Mouse (Mus musculus): ENCODE measurements around the gene Ccdc194. TPM values are rescaled to one million over a fixed set of nuclear protein-coding genes. Genes with fewer than 3 reads are reported as not detected.

Gene Ccdc194
- total and polyA plus RNA-seq, 3 experiments = 0.10 TPM; not detected in 2

DNA sequence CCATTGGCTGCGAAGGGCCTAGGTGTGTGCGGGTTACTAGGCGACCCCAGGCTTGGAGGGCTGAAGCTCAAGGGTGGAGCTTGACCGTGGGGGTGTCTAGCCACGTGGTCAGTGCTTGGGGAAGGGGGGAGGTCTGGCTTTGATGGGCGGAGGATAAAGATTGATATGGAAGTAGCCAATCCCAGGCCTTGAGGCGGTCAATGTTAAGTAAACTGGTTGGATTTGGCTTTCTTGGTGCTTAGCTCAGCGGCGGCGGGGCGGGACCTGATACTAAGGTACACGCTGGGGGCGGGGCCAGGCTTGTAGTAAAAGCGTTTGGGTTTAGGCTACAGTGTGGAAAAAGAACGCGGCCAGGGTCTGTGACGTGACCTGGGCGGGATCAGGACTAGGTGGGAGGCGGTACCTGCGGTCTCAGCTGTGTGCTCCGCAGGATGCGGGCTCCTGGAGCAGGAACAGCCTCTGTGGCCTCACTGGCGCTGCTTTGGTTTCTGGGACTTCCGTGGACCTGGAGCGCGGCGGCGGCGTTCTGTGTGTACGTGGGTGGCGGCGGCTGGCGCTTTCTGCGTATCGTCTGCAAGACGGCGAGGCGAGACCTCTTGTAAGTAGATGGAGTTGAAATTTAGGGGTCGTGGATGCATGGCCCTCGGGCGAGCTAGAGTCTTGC is 44.9 kb upstream of the Ccdc194 start:
- Histone ChIP-seq H3K79me2 (replicated peaks; ENCODE audit: control insufficient read depth, insufficient read depth, low read length) (no peaks in the 10 kb centered on the region; the same call in 1 of the 2 replicates), H3K36me3 (ENCODE audit: control insufficient read depth, insufficient read depth, low read length) (no peaks in the 10 kb centered on the region), H3K27me3 (ENCODE audit: control insufficient read depth, insufficient read depth, low read length) (no peaks in the 10 kb centered on the region), H3K4me3 (peak overlapping the region; percentile 64), H3K4me1 (ENCODE audit: control insufficient read depth, insufficient read depth, low read length) (peaks cover 4% of the 10 kb centered on the region), H3K9ac (ENCODE audit: low read depth, low read length) (peak overlapping the region; percentile 62), H3K27ac (peak overlapping the region; percentile 96)
- peak in 1 of 2 experiments; percentile 90 for DNase-seq
- intact Hi-C loops (cut with DNase I) = no loop called here
- WGBS = 2% methylated on average over 41 of the region's 41 CpGs
- TF ChIP-seq CTCF (IDR thresholded peaks at IDR 0.05) (no peak), EP300 (IDR thresholded peaks at IDR 0.05; ENCODE audit: insufficient read depth, low read depth, low read length) (0 out of 2 replicates have a peak, but pooled peaks have one; percentile 22)

GRCm38 (mm10) chr8:71569366-71570290 is 44.1 kb upstream of the Ccdc194 start:
- Histone ChIP-seq H3K27ac (peak overlapping the region; percentile 96), H3K4me3 (peak overlapping the region; percentile 64), H3K79me2 (replicated peaks; ENCODE audit: control insufficient read depth, insufficient read depth, low read length) (no peaks in the 10 kb centered on the region; the same call in 1 of the 2 replicates), H3K36me3 (ENCODE audit: control insufficient read depth, insufficient read depth, low read length) (no peaks in the 10 kb centered on the region), H3K4me1 (ENCODE audit: control insufficient read depth, insufficient read depth, low read length) (peaks cover 4% of the 10 kb centered on the region), H3K27me3 (ENCODE audit: control insufficient read depth, insufficient read depth, low read length) (no peaks in the 10 kb centered on the region), H3K9ac (ENCODE audit: low read depth, low read length) (peak overlapping the region; percentile 67)
- peak; percentile 15 for TF ChIP-seq POLR2A (IDR thresholded peaks at IDR 0.05; ENCODE audit: insufficient read depth, low read depth, low read length)
- 0 out of 2 replicates have a peak, but pooled peaks have one; percentile 7 for TF ChIP-seq EP300 (IDR thresholded peaks at IDR 0.05; ENCODE audit: insufficient read depth, low read depth, low read length)
- no peak for TF ChIP-seq CTCF (IDR thresholded peaks at IDR 0.05)
- DNase-seq = peak; percentile 83 to 88
- intact Hi-C loops (cut with DNase I) = no loop called here
- 5% methylated on average over 51 of the region's 51 CpGs for WGBS

DNA sequence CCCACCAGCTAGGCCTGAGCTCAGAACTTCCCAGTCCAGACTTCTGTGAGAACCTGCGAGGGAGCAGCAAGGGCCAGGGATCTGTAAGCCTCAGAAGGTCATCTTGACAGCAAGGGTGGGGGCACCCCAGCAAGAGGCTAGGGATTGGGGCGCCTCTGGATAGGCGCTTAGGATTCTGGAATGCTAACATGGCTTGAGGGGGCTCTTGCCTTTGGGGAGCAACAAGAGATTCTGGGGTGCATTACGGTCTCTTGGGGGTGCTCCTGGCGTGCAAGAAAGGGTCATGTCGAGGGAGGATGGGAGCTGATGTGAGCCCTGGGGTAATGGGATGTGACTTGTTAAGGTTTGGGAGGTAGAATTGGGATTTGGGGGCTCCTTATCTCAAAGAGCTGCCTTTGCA is 43.4 kb upstream of the Ccdc194 start:
- peak overlapping the region; percentile 67 for H3K9ac ChIP-seq (ENCODE audit: low read depth, low read length)
- no peaks in the 10 kb centered on the region for H3K27me3 ChIP-seq (ENCODE audit: control insufficient read depth, insufficient read depth, low read length)
- DNase-seq = no peak
- H3K79me2 ChIP-seq (replicated peaks; ENCODE audit: control insufficient read depth, insufficient read depth, low read length) = no peaks in the 10 kb centered on the region; the same call in 1 of the 2 replicates
- H3K4me1 ChIP-seq (ENCODE audit: control insufficient read depth, insufficient read depth, low read length) = peaks cover 4% of the 10 kb centered on the region
- H3K27ac ChIP-seq = peak overlapping the region; percentile 96
- WGBS = 33% methylated on average over 6 of the region's 6 CpGs
- TF ChIP-seq CTCF (IDR thresholded peaks at IDR 0.05) (no peak), EP300 (IDR thresholded peaks at IDR 0.05; ENCODE audit: insufficient read depth, low read depth, low read length) (no peak), POLR2A (IDR thresholded peaks at IDR 0.05; ENCODE audit: insufficient read depth, low read depth, low read length) (no peak)
- intact Hi-C loops (cut with DNase I) = no loop called here
- H3K36me3 ChIP-seq (ENCODE audit: control insufficient read depth, insufficient read depth, low read length) = no peaks in the 10 kb centered on the region
- peak overlapping the region; percentile 64 for H3K4me3 ChIP-seq

- peak; percentile 84 to 87 for DNase-seq
- 18% methylated on average over 13 of the region's 13 CpGs for WGBS
Measured at GRCm38 (mm10) chr8:71568387-71568937, 43.0 kb upstream of the Ccdc194 start, which contains the start of gene Slc27a1. Slc27a1 (plus strand) TSS chr8:71568882.

GRCm38 (mm10) chr8:71567587-71567986 is 42.1 kb upstream of the Ccdc194 start:
- Histone ChIP-seq H3K27me3 (ENCODE audit: control insufficient read depth, insufficient read depth, low read length) (no peaks in the 10 kb centered on the region; the same call in 1 of the 2 replicates), H3K4me3 (no peak overlapping the region), H3K9ac (ENCODE audit: low read depth, low read length) (no peak overlapping the region), H3K4me1 (ENCODE audit: control insufficient read depth, insufficient read depth, low read length) (peaks cover 2% of the 10 kb centered on the region), H3K79me2 (replicated peaks; ENCODE audit: control insufficient read depth, insufficient read depth, low read length) (no peaks in the 10 kb centered on the region; the same call in 1 of the 2 replicates), H3K27ac (peak overlapping the region; percentile 96), H3K36me3 (ENCODE audit: control insufficient read depth, insufficient read depth, low read length) (no peaks in the 10 kb centered on the region)
- TF ChIP-seq EP300 (IDR thresholded peaks at IDR 0.05; ENCODE audit: insufficient read depth, low read depth, low read length) (no peak), POLR2A (IDR thresholded peaks at IDR 0.05; ENCODE audit: insufficient read depth, low read depth, low read length) (no peak), CTCF (IDR thresholded peaks at IDR 0.05) (no peak)
- 45% methylated on average over 7 of the region's 7 CpGs for WGBS
- intact Hi-C loops (cut with DNase I) = no loop called here
- DNase-seq = no peak

More at GRCm38 (mm10) chr8:71568387-71568937, 43.0 kb upstream of the Ccdc194 start, which contains the start of gene Slc27a1:
- TF ChIP-seq POLR2A (IDR thresholded peaks at IDR 0.05; ENCODE audit: insufficient read depth, low read depth, low read length) (no peak; the same call in 1 of the 2 replicates), EP300 (IDR thresholded peaks at IDR 0.05; ENCODE audit: insufficient read depth, low read depth, low read length) (no peak), CTCF (IDR thresholded peaks at IDR 0.05) (no peak)
- H3K4me3 ChIP-seq = peak within 1 kb of the TSS; percentile 64
- no peaks in the 10 kb centered on the region; the same call in 1 of the 2 replicates for H3K79me2 ChIP-seq (replicated peaks; ENCODE audit: control insufficient read depth, insufficient read depth, low read length)
- H3K4me1 ChIP-seq (ENCODE audit: control insufficient read depth, insufficient read depth, low read length) = peaks cover 4% of the 10 kb centered on the region
- H3K27me3 ChIP-seq (ENCODE audit: control insufficient read depth, insufficient read depth, low read length) = no peaks in the 10 kb centered on the region
- peak within 1 kb of the TSS; percentile 67 for H3K9ac ChIP-seq (ENCODE audit: low read depth, low read length)
- peak within 1 kb of the TSS; percentile 96 for H3K27ac ChIP-seq
- intact Hi-C loops (cut with DNase I) = no loop called here
- no peaks in the 10 kb centered on the region for H3K36me3 ChIP-seq (ENCODE audit: control insufficient read depth, insufficient read depth, low read length)

Data from heart, adult 2 months (tissue).